ENCODE assay signal across 11 mouse cellular contexts in the genomic region with DNA sequence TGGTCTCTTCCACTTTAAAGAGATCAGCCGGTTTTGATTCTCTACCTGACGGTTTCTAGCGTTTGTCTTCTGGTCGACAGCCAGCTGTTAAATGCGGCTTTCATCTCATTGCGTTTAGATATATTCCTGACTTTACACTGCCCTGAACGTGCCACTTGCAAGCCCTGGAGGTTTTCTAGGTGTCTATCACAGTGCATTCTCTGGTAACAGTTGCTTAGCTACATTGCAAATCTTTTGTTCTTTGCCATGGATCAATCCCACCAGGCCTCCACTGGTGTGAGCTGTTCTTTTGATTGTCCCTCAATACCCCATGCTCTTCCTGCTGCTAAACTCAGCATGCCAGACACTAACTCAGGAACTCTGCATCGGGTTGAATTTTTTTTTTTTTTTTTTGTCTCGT.
DNase-seq lines count a peak whose midpoint lies in the region; ATAC-seq and TF ChIP-seq lines count a peak whose summit lies in the region.
"Had no signal": no experiment of that assay in that cellular context is flagged by ENCODE, and none has a peak within 500 bp of the region (broad histone marks: within the 10 kb centered on the region; RNA-seq: fewer than 3 reads in every experiment).

No protein-coding gene starts in this region.

- H3K4me3 ChIP-seq in kidney, embryonic 16.5 days (ENCODE audit: low read length): no peak overlapping the region
- no peak overlapping the region for H3K4me3 ChIP-seq in forebrain, embryonic 13.5 days
- no peak overlapping the region for H3K4me3 ChIP-seq in hindbrain, postnatal 0 days (ENCODE audit: low read length)
- no peak overlapping the region for H3K4me3 ChIP-seq in stomach, embryonic 14.5 days (ENCODE audit: low read depth, low read length)

- 36% methylated on average over 9 of the region's 9 CpGs for WGBS in kidney, embryonic 16.5 days
- WGBS in forebrain, embryonic 13.5 days: 6% methylated on average over 9 of the region's 9 CpGs
- WGBS in hindbrain, postnatal 0 days: 6% methylated on average over 9 of the region's 9 CpGs
- WGBS in stomach, embryonic 14.5 days: 30% methylated on average over 9 of the region's 9 CpGs

- H3K4me1 ChIP-seq in kidney, embryonic 16.5 days (ENCODE audit: insufficient read depth, low read length): no peaks in the 10 kb centered on the region
- H3K4me1 ChIP-seq in forebrain, embryonic 13.5 days: peaks cover 13% of the 10 kb centered on the region; the same call in 1 of the 2 replicates
- no peaks in the 10 kb centered on the region for H3K4me1 ChIP-seq in hindbrain, postnatal 0 days (ENCODE audit: insufficient read depth, low read length)
- peaks cover 2% of the 10 kb centered on the region; the same call in 1 of the 2 replicates for H3K4me1 ChIP-seq in stomach, embryonic 14.5 days (ENCODE audit: control insufficient read depth, insufficient read depth, low read length)

- no peak for DNase-seq in kidney, postnatal 4 days
- DNase-seq in hindbrain, postnatal 0 days (ENCODE audit: low spot score): peak; percentile 12
- no peak for DNase-seq in urinary bladder, postnatal 4 days (ENCODE audit: low spot score in 2 of 2)
- DNase-seq in cerebellum, postnatal 36 days: no peak
- no peak for DNase-seq in layer of hippocampus, adult 9-11 months
- DNase-seq: kidney, postnatal 14 days; liver, postnatal 0 days had no signal

- no peak for TF ChIP-seq CTCF in hindbrain, postnatal 0 days (IDR thresholded peaks at IDR 0.05; ENCODE audit: low read depth)

- no peaks in the 10 kb centered on the region for H3K27me3 ChIP-seq in kidney, embryonic 16.5 days (ENCODE audit: insufficient read depth, low read length)
- H3K27me3 ChIP-seq in forebrain, embryonic 13.5 days: no peaks in the 10 kb centered on the region; the same call in 1 of the 2 replicates
- H3K27me3 ChIP-seq in hindbrain, postnatal 0 days (ENCODE audit: insufficient read depth, low read length): no peaks in the 10 kb centered on the region
- no peaks in the 10 kb centered on the region for H3K27me3 ChIP-seq in stomach, embryonic 14.5 days (ENCODE audit: control insufficient read depth, insufficient read depth, low read length)

- H3K9ac ChIP-seq in kidney, embryonic 16.5 days (replicated peaks; ENCODE audit: low read length): no peak overlapping the region
- H3K9ac ChIP-seq in forebrain, embryonic 13.5 days: no peak overlapping the region
- H3K9ac ChIP-seq in hindbrain, postnatal 0 days (replicated peaks; ENCODE audit: low read length): no peak overlapping the region
- no peak overlapping the region for H3K9ac ChIP-seq in stomach, embryonic 14.5 days (replicated peaks; ENCODE audit: low read depth, low read length)
- H3K9ac ChIP-seq: liver, postnatal 0 days had no signal

- H3K27ac ChIP-seq in kidney, embryonic 16.5 days (ENCODE audit: low read length): peak overlapping the region; percentile 35; the same call in 1 of the 2 replicates
- no peak overlapping the region for H3K27ac ChIP-seq in forebrain, embryonic 13.5 days
- H3K27ac ChIP-seq in hindbrain, postnatal 0 days: 0 out of 2 replicates have a peak overlapping the region, but pooled peaks have one; percentile 20
- peak overlapping the region; percentile 48; the same call in 1 of the 2 replicates for H3K27ac ChIP-seq in stomach, embryonic 14.5 days (ENCODE audit: low read length)
- H3K27ac ChIP-seq: macrophage had no signal

- no peak for ATAC-seq in kidney, embryonic 16.5 days (ENCODE audit: low FRiP score, low TSS enrichment)
- ATAC-seq in forebrain, embryonic 13.5 days: peak; percentile 72
- ATAC-seq in hindbrain, postnatal 0 days: peak; percentile 45; the same call in 1 of the 2 replicates
- ATAC-seq in stomach, embryonic 14.5 days (ENCODE audit: insufficient number of reproducible peaks, insufficient read depth, low FRiP score, low read depth): no peak
- ATAC-seq: liver, postnatal 0 days had no signal

- no peaks in the 10 kb centered on the region for H3K36me3 ChIP-seq in kidney, embryonic 16.5 days (ENCODE audit: insufficient read depth, low read length)
- H3K36me3 ChIP-seq in forebrain, embryonic 13.5 days (ENCODE audit: poor library complexity, severe bottlenecking): no peaks in the 10 kb centered on the region
- no peaks in the 10 kb centered on the region for H3K36me3 ChIP-seq in hindbrain, postnatal 0 days (ENCODE audit: insufficient read depth, low read length)
- H3K36me3 ChIP-seq in stomach, embryonic 14.5 days (ENCODE audit: control insufficient read depth, insufficient read depth, low read length): no peaks in the 10 kb centered on the region

- H3K9me3 ChIP-seq in kidney, embryonic 16.5 days (ENCODE audit: low read length): peaks cover 4% of the 10 kb centered on the region; the same call in 1 of the 2 replicates
- no peaks in the 10 kb centered on the region for H3K9me3 ChIP-seq in forebrain, embryonic 13.5 days (replicated peaks)
- no peaks in the 10 kb centered on the region for H3K9me3 ChIP-seq in hindbrain, postnatal 0 days (ENCODE audit: low read length)
- no peaks in the 10 kb centered on the region for H3K9me3 ChIP-seq in stomach, embryonic 14.5 days (ENCODE audit: control insufficient read depth, low read depth, low read length)

- H3K4me2 ChIP-seq in kidney, embryonic 16.5 days (replicated peaks; ENCODE audit: low read depth, low read length): no peak overlapping the region
- no peak overlapping the region for H3K4me2 ChIP-seq in forebrain, embryonic 13.5 days
- H3K4me2 ChIP-seq in hindbrain, postnatal 0 days (ENCODE audit: low read depth, low read length): peak overlapping the region; percentile 37
- no peak overlapping the region for H3K4me2 ChIP-seq in stomach, embryonic 14.5 days (replicated peaks; ENCODE audit: low read depth, low read length)

Comparison
In these comparisons a context has a peak if more than half of its experiments do, and no peak if none do; other contexts are left out.
1. ATAC-seq: peak in forebrain, embryonic 13.5 days (single experiment) and hindbrain, postnatal 0 days (single experiment); none in kidney, embryonic 16.5 days (single experiment) and stomach, embryonic 14.5 days (single experiment).